Mouse (Mus musculus) midbrain, embryonic 16.5 days (tissue): ENCODE measurements at regions not wholly inside any gene's neighbourhood (a gene's known extent, or its start where the extent isn't known, plus 50 kb on each side); places are given as distances from the start of the nearest gene placed in this dataset.

Experiments
- ATAC-seq: fragments of 200-750 bp; cut with Nextera tagmentation; 2 replicates; pipeline ENCODE4 v1.8.0; 2017; ENCODE audit warnings: moderate TSS enrichment
- H3K27ac ChIP-seq: fragments of 300-500 bp; sonication (generic); 2 replicates; pipeline ENCODE4 v1.5.1; 2014; ENCODE audit warnings: mild to moderate bottlenecking, low read length, mixed read lengths
- H3K27me3 ChIP-seq: fragments of 300-500 bp; sonication (generic); 2 replicates; pipeline ENCODE4 v1.6.1; 2014; ENCODE audit warnings: low read depth, low read length, mixed read lengths; ENCODE audit not compliant: control insufficient read depth, insufficient read depth
- H3K36me3 ChIP-seq: fragments of 300-500 bp; sonication (generic); 2 replicates; pipeline ENCODE4 v1.6.1; 2014; ENCODE audit warnings: mild to moderate bottlenecking, low read length, moderate library complexity, mixed read lengths; ENCODE audit not compliant: control insufficient read depth, insufficient read depth
- H3K4me1 ChIP-seq: fragments of 300-500 bp; sonication (generic); 2 replicates; pipeline ENCODE4 v1.6.1; 2014; ENCODE audit warnings: mild to moderate bottlenecking, low read length, mixed read lengths; ENCODE audit not compliant: control insufficient read depth, insufficient read depth
- H3K4me2 ChIP-seq: fragments of 300-500 bp; sonication (generic); 2 replicates; pipeline ENCODE4 v1.6.1; 2014; ENCODE audit warnings: mild to moderate bottlenecking, low read length, mixed read lengths
- H3K4me3 ChIP-seq: fragments of 300-500 bp; sonication (generic); 2 replicates; pipeline ENCODE4 v1.5.1; 2014; ENCODE audit warnings: low read depth, mild to moderate bottlenecking, low read length, moderate library complexity, mixed read lengths
- H3K9ac ChIP-seq: fragments of 300-500 bp; sonication (generic); 2 replicates; pipeline ENCODE4 v1.6.1; 2014; ENCODE audit warnings: low read depth, low read length, mixed read lengths
- H3K9me3 ChIP-seq: fragments of 300-500 bp; sonication (generic); replicated peaks from 2 replicates; pipeline ENCODE4 v1.6.1; 2014; ENCODE audit warnings: mild to moderate bottlenecking, low read length, mixed read lengths; ENCODE audit not compliant: control insufficient read depth, poor library complexity, severe bottlenecking
- WGBS: fragments of 180-500 bp; shearing (Covaris S2); extraction: QIAGEN DNeasy Blood & Tissue Kit; methylation state at CpG from one replicate; pipeline ENCODE4 v1.1.7; 2014; 5-methylcytosine and 5-hydroxymethylcytosine counted together

GRCm38 (mm10) chr2:108686019-108686743 is 594.4 kb upstream of the Kif18a start:
- H3K4me2 ChIP-seq = no peak overlapping the region
- no peaks in the 10 kb centered on the region for H3K9me3 ChIP-seq
- H3K4me3 ChIP-seq = no peak overlapping the region
- no peaks in the 10 kb centered on the region for H3K4me1 ChIP-seq
- no peak overlapping the region for H3K9ac ChIP-seq
- no peaks in the 10 kb centered on the region for H3K36me3 ChIP-seq
- no peaks in the 10 kb centered on the region for H3K27me3 ChIP-seq
- 84% methylated on average over 6 of the region's 6 CpGs for WGBS
- H3K27ac ChIP-seq = no peak overlapping the region
- ATAC-seq = no peak

- H3K36me3 ChIP-seq = no peaks in the 10 kb centered on the region
- H3K27me3 ChIP-seq = no peaks in the 10 kb centered on the region
- no peak overlapping the region for H3K9ac ChIP-seq
- H3K4me3 ChIP-seq = no peak overlapping the region
- no peak overlapping the region for H3K27ac ChIP-seq
- ATAC-seq = no peak
- WGBS = 53% methylated on average over 4 of the region's 4 CpGs
- H3K9me3 ChIP-seq = no peaks in the 10 kb centered on the region
- no peak overlapping the region for H3K4me2 ChIP-seq
- H3K4me1 ChIP-seq = no peaks in the 10 kb centered on the region
These were observed 590.4 kb upstream of the Kif18a start for GRCm38 (mm10) chr2:108690091-108690490.

GRCm38 (mm10) chr2:108691156-108692007 is 589.2 kb upstream of the Kif18a start:
- H3K9me3 ChIP-seq = no peaks in the 10 kb centered on the region
- ATAC-seq = no peak
- WGBS = 67% methylated on average over 10 of the region's 10 CpGs
- H3K9ac ChIP-seq = no peak overlapping the region
- H3K4me1 ChIP-seq = no peaks in the 10 kb centered on the region
- H3K4me3 ChIP-seq = no peak overlapping the region
- H3K4me2 ChIP-seq = no peak overlapping the region
- H3K27ac ChIP-seq = no peak overlapping the region
- no peaks in the 10 kb centered on the region for H3K27me3 ChIP-seq
- H3K36me3 ChIP-seq = no peaks in the 10 kb centered on the region

- no peaks in the 10 kb centered on the region for H3K4me1 ChIP-seq
- H3K4me3 ChIP-seq = no peak overlapping the region
- no peak overlapping the region for H3K4me2 ChIP-seq
- H3K36me3 ChIP-seq = no peaks in the 10 kb centered on the region
- no peaks in the 10 kb centered on the region for H3K9me3 ChIP-seq
- WGBS = 66% methylated on average over 7 of the region's 7 CpGs
- no peaks in the 10 kb centered on the region for H3K27me3 ChIP-seq
- H3K27ac ChIP-seq = peak overlapping the region; percentile 68
- ATAC-seq = peak; percentile 75; the same call in 1 of the 2 replicates
- no peak overlapping the region for H3K9ac ChIP-seq
These were observed 579.2 kb upstream of the Kif18a start for GRCm38 (mm10) chr2:108701308-108701707.

- Histone ChIP-seq H3K4me2 (no peak overlapping the region), H3K27me3 (no peaks in the 10 kb centered on the region), H3K9me3 (no peaks in the 10 kb centered on the region), H3K9ac (no peak overlapping the region), H3K4me1 (no peaks in the 10 kb centered on the region), H3K27ac (no peak overlapping the region), H3K4me3 (no peak overlapping the region), H3K36me3 (no peaks in the 10 kb centered on the region)
- WGBS = 90% methylated on average over 5 of the region's 5 CpGs
- no peak for ATAC-seq
These were observed 572.4 kb upstream of the Kif18a start for GRCm38 (mm10) chr2:108707856-108708855.

GRCm38 (mm10) chr2:108742079-108742478 is 538.5 kb upstream of the Kif18a start:
- ATAC-seq = no peak

GRCm38 (mm10) chr2:108743511-108743910 is 537.0 kb upstream of the Kif18a start:
- WGBS = 55% methylated on average over 2 of the region's 2 CpGs
- Histone ChIP-seq H3K9me3 (no peaks in the 10 kb centered on the region), H3K4me1 (no peaks in the 10 kb centered on the region), H3K27me3 (no peaks in the 10 kb centered on the region), H3K27ac (no peak overlapping the region), H3K36me3 (no peaks in the 10 kb centered on the region), H3K4me3 (no peak overlapping the region), H3K4me2 (no peak overlapping the region), H3K9ac (no peak overlapping the region)
- no peak for ATAC-seq

More at GRCm38 (mm10) chr2:108742079-108742478, 538.5 kb upstream of the Kif18a start:
- Histone ChIP-seq H3K27ac (no peak overlapping the region), H3K27me3 (no peaks in the 10 kb centered on the region), H3K9ac (no peak overlapping the region), H3K4me3 (no peak overlapping the region), H3K4me1 (no peaks in the 10 kb centered on the region), H3K9me3 (no peaks in the 10 kb centered on the region), H3K36me3 (no peaks in the 10 kb centered on the region), H3K4me2 (no peak overlapping the region)
- WGBS = 82% methylated on average over 3 of the region's 3 CpGs

DNA sequence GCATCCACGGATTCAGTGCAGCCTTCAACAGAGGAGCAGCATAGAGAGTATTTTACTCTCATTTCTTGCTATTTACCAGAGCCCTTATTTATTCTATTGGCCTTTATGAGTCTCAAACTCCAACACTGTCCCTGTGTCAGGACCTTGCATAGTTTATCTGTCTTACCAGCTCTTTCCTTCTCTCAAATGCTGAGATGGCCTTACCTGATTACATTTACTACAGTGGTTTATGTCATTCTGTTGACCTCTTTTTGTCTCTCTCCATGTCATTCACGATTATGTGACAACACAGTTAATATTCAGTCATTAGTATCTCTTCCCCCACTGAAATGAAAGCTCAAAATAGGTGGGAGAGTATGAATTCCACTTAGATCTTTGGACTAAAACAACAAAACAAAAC is 535.7 kb upstream of the Kif18a start:
- no peak for ATAC-seq
- no peaks in the 10 kb centered on the region for H3K9me3 ChIP-seq

More for the DNA sequence above, 535.7 kb upstream of the Kif18a start:
- 85% methylated on average over 2 of the region's 2 CpGs for WGBS
- H3K27ac ChIP-seq = no peak overlapping the region
- no peaks in the 10 kb centered on the region for H3K4me1 ChIP-seq
- H3K4me2 ChIP-seq = no peak overlapping the region
- no peak overlapping the region for H3K4me3 ChIP-seq
- H3K9ac ChIP-seq = no peak overlapping the region
- no peaks in the 10 kb centered on the region for H3K27me3 ChIP-seq
- no peaks in the 10 kb centered on the region for H3K36me3 ChIP-seq
